Comparison of ENCODE assay signal across 8 mouse cellular contexts in the genomic region with DNA sequence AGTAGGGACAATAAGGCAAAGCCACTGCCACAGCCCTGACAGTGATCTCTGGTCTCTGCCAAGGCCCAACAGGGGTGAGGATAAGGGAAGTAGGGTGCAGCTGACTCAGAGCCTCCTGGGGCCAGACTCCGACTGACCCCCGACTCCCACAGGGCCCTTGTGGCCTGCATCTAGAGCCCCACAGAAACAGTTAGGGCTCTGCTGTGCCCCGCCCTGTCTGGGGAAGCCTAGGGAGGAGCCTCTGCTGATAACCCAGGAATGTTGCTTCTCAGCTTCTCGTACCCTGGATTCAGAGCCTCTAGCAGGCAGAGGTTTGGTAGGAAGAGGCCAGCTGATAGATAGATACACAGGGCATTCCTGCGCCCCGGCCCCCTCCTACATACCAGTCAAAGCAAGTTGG.
A peak's percentile ranks its signal among the peaks of the same experiment; 100 is the strongest.
DNase-seq lines count a peak whose midpoint lies in the region; ATAC-seq lines count a peak whose summit lies in the region.
"Had no signal": no experiment of that assay in that cellular context is flagged by ENCODE, and none has a peak within 500 bp of the region (broad histone marks: within the 10 kb centered on the region; RNA-seq: fewer than 3 reads in every experiment).

No protein-coding gene starts in this region.

- no peak overlapping the region for H3K4me3 ChIP-seq in heart, embryonic 12.5 days
- H3K4me3 ChIP-seq in liver, embryonic 16.5 days (ENCODE audit: low read depth, low read length): no peak overlapping the region
- H3K4me3 ChIP-seq in midbrain, embryonic 15.5 days: no peak overlapping the region

- H3K36me3 ChIP-seq in heart, embryonic 12.5 days: no peaks in the 10 kb centered on the region
- no peaks in the 10 kb centered on the region for H3K36me3 ChIP-seq in liver, embryonic 16.5 days (ENCODE audit: control insufficient read depth, insufficient read depth)
- H3K36me3 ChIP-seq in midbrain, embryonic 15.5 days (replicated peaks): no peaks in the 10 kb centered on the region

- H3K9ac ChIP-seq in heart, embryonic 12.5 days: no peak overlapping the region
- no peak overlapping the region for H3K9ac ChIP-seq in liver, embryonic 16.5 days (ENCODE audit: low read depth, low read length)
- no peak overlapping the region for H3K9ac ChIP-seq in midbrain, embryonic 15.5 days

- ATAC-seq in heart, embryonic 12.5 days (ENCODE audit: insufficient number of reproducible peaks, low FRiP score): peak; percentile 40
- ATAC-seq in liver, embryonic 16.5 days (ENCODE audit: low read depth): 0 out of 2 replicates have a peak, but pooled peaks have one; percentile 11
- no peak for ATAC-seq in midbrain, embryonic 15.5 days (replicated peaks)

- DNase-seq in ovary, postnatal 36 days (ENCODE audit: low spot score): peak; percentile 51
- DNase-seq in ovary, postnatal 10 days (ENCODE audit: low spot score): no peak
- DNase-seq in yolk sac, embryonic 10.5 days (ENCODE audit: low spot score): peak; percentile 59
- DNase-seq in right cerebral cortex, postnatal 36 days (ENCODE audit: low spot score in 2 of 2): no peak
- DNase-seq: cerebellum, adult 9-11 months had no signal

- H3K9me3 ChIP-seq in heart, embryonic 12.5 days (replicated peaks): no peaks in the 10 kb centered on the region
- H3K9me3 ChIP-seq in liver, embryonic 16.5 days (replicated peaks; ENCODE audit: control insufficient read depth, low read length): no peaks in the 10 kb centered on the region
- no peaks in the 10 kb centered on the region for H3K9me3 ChIP-seq in midbrain, embryonic 15.5 days

- peak overlapping the region; percentile 10; the same call in 1 of the 2 replicates for H3K4me2 ChIP-seq in heart, embryonic 12.5 days
- no peak overlapping the region for H3K4me2 ChIP-seq in liver, embryonic 16.5 days (ENCODE audit: low read depth, low read length)
- no peak overlapping the region for H3K4me2 ChIP-seq in midbrain, embryonic 15.5 days

- 2% methylated on average over 6 of the region's 6 CpGs for WGBS in heart, embryonic 12.5 days
- WGBS in liver, embryonic 16.5 days (ENCODE audit: insufficient replicate concordance): 24% methylated on average over 6 of the region's 6 CpGs
- 88% methylated on average over 6 of the region's 6 CpGs for WGBS in midbrain, embryonic 15.5 days

- no peaks in the 10 kb centered on the region for H3K27me3 ChIP-seq in heart, embryonic 12.5 days (replicated peaks)
- no peaks in the 10 kb centered on the region for H3K27me3 ChIP-seq in liver, embryonic 16.5 days (ENCODE audit: control insufficient read depth, insufficient read depth, low read depth, low read length)
- no peaks in the 10 kb centered on the region for H3K27me3 ChIP-seq in midbrain, embryonic 15.5 days (replicated peaks)

- H3K4me1 ChIP-seq in heart, embryonic 12.5 days (replicated peaks): peaks cover 91% of the 10 kb centered on the region
- H3K4me1 ChIP-seq in liver, embryonic 16.5 days (ENCODE audit: control insufficient read depth, low read depth, low read length): peaks cover 18% of the 10 kb centered on the region
- peaks cover 31% of the 10 kb centered on the region for H3K4me1 ChIP-seq in midbrain, embryonic 15.5 days

- peak overlapping the region; percentile 56; the same call in 1 of the 2 replicates for H3K27ac ChIP-seq in heart, embryonic 12.5 days (ENCODE audit: poor library complexity, severe bottlenecking)
- H3K27ac ChIP-seq in liver, embryonic 16.5 days (ENCODE audit: low read length): no peak overlapping the region
- H3K27ac ChIP-seq in midbrain, embryonic 15.5 days: no peak overlapping the region

Comparison
In these comparisons a context has a peak if more than half of its experiments do, and no peak if none do; other contexts are left out.
1. DNase-seq: peak in ovary, postnatal 36 days (single experiment) and yolk sac, embryonic 10.5 days (single experiment); none in ovary, postnatal 10 days (single experiment) and right cerebral cortex, postnatal 36 days (0 of 2).